Mouse (Mus musculus) embryonic facial prominence, embryonic 11.5 days (tissue): ENCODE data around the gene Plxna4. TPM values are rescaled to one million over a fixed set of nuclear protein-coding genes. Genes with fewer than 3 reads are reported as not detected.

ENCODE experiments used
- ATAC-seq: fragments of 200-750 bp; cut with Nextera tagmentation; replicated peaks from 2 replicates; pipeline ENCODE4 v1.8.0; 2017; ENCODE audit warnings: low read depth; ENCODE audit not compliant: insufficient number of reproducible peaks, low FRiP score, low TSS enrichment
- DNase-seq: peaks from one replicate; pipeline ENCODE4 v3.0.0-alpha.2; 2015; ENCODE audit warnings: low spot score
- H3K27ac ChIP-seq: fragments of 300-500 bp; sonication (generic); replicated peaks from 2 replicates; pipeline ENCODE4 v1.5.1; 2014; ENCODE audit warnings: mild to moderate bottlenecking, low read depth, low read length, control low read depth
- H3K27me3 ChIP-seq: fragments of 300-500 bp; sonication (generic); 2 replicates; pipeline ENCODE4 v1.6.1; 2014; ENCODE audit warnings: mild to moderate bottlenecking, low read length, moderate library complexity, mixed read lengths; ENCODE audit not compliant: control insufficient read depth, insufficient read depth
- H3K36me3 ChIP-seq: fragments of 300-500 bp; sonication (generic); replicated peaks from 2 replicates; pipeline ENCODE4 v1.6.1; 2014; ENCODE audit warnings: low read depth, mild to moderate bottlenecking, low read length, moderate library complexity, mixed read lengths; ENCODE audit not compliant: control insufficient read depth, insufficient read depth
- H3K4me1 ChIP-seq: fragments of 300-500 bp; sonication (generic); 2 replicates; pipeline ENCODE4 v1.6.1; 2014; ENCODE audit warnings: low read length, mixed read lengths; ENCODE audit not compliant: control insufficient read depth, insufficient read depth
- H3K4me2 ChIP-seq: fragments of 300-500 bp; sonication (generic); 2 replicates; pipeline ENCODE4 v1.6.1; 2014; ENCODE audit warnings: low read depth, mild to moderate bottlenecking, control low read depth, low read length, moderate library complexity
- H3K4me3 ChIP-seq: fragments of 300-500 bp; sonication (generic); 2 replicates; pipeline ENCODE4 v1.5.1; 2014; ENCODE audit warnings: low read depth, low read length, control low read depth
- H3K9ac ChIP-seq: fragments of 300-500 bp; sonication (generic); replicated peaks from 2 replicates; pipeline ENCODE4 v1.6.1; 2014; ENCODE audit warnings: mild to moderate bottlenecking, control low read depth, low read length
- H3K9me3 ChIP-seq: fragments of 300-500 bp; sonication (generic); replicated peaks from 2 replicates; pipeline ENCODE4 v1.6.1; 2016; ENCODE audit warnings: mild to moderate bottlenecking, low read length, inconsistent platforms, mixed read lengths; ENCODE audit not compliant: control insufficient read depth
- WGBS: fragments of 180-500 bp; shearing (Covaris S2); extraction: QIAGEN DNeasy Blood & Tissue Kit; methylation state at CpG from one replicate; pipeline ENCODE4 v1.1.7; 2014; 5-methylcytosine and 5-hydroxymethylcytosine counted together
- polyA plus RNA-seq: library from polyadenylated mRNA; unstranded; fragments of >200 nt; fragmentation: Nextera tagmentation; extraction: Ambion mirVana; gene quantifications from 2 replicates; pipeline ENCODE4 v1.2.1, GENCODE M21; 2014

Plxna4 gene
- polyA plus RNA-seq, 1 experiment from 2014 or later, result 3.2 TPM

DNA sequence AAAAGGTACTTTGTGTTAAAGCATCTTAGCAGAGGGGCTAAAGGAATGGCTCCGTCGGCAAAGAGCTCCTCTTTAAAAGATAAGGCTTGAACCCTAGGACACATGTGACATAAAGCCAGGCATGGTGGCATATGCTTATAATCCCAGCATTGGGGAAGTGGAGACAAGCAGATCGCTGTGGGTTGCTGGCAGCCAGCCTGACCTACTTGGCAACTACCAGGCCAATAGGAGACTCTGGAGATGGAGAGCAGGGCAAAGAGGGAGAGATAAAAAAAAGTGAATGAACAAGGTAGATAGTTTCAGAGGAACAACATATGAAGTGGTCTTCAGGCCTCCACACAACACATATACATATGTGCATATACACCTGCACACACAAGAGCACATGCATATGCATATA, 189.7 kb downstream of the Plxna4 start:
- Histone ChIP-seq H3K27me3 (no peaks in the 10 kb centered on the region), H3K9ac (no peak overlapping the region), H3K4me1 (no peaks in the 10 kb centered on the region), H3K4me3 (no peak overlapping the region), H3K36me3 (no peaks in the 10 kb centered on the region), H3K9me3 (no peaks in the 10 kb centered on the region), H3K27ac (no peak overlapping the region), H3K4me2 (no peak overlapping the region)
- ATAC-seq (no peak), DNase-seq (no peak)
- WGBS, result 84% methylated on average over 3 of the region's 3 CpGs

DNA sequence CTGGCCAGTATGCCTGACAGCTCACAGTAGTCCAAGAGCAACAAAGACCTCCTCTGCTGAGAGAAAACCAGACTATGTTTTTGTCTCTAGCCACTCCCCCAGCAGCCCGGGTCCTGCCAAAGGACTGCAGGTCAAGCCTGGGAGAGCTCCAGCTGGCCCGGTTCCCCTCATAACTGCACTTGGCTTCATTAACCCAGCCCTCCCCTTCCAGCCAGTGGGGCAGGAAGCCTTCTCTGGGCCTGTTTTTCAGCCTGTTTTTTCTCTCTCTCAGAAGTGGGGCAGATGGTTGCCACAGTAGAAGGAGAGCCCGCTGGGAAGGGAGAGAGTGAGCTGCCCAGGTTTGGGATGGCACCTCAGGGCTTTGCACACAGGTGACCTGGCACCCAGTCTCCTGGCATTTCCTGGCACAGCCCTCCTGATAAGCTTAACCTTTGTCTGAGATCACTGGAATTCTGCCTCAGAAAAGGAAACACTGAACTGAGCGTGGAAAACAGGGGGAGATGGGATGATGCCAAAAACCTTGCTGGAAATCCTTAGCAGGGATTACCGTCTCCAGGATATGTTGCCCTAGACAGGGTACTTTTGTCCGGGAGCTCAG, 190.8 kb downstream of the Plxna4 start:
- Histone ChIP-seq H3K9ac (no peak overlapping the region), H3K4me1 (no peaks in the 10 kb centered on the region), H3K27me3 (no peaks in the 10 kb centered on the region), H3K4me2 (no peak overlapping the region), H3K4me3 (no peak overlapping the region), H3K9me3 (no peaks in the 10 kb centered on the region), H3K27ac (no peak overlapping the region), H3K36me3 (no peaks in the 10 kb centered on the region)
- 50% methylated on average over 6 of the region's 6 CpGs for WGBS
- ATAC-seq (no peak), DNase-seq (no peak)

DNA sequence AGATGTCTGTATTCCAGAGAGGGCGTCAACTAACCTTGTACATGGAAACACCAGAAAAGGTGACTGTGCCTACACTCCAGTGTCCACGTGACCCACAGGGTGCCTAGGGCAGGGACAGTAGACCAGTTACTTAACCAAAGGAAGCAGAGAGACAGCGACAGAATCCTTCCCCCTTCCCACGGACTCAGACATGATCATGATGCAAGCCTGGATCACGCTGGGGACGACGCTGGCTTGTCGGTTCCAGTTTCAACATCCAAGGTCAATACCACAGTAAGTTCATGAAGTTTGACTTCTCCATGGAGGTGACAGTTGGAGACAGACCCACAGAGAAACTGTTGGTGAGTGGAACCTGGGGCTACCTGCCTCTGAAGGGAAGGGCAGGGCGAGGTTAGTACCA, 192.6 kb downstream of the Plxna4 start:
- no peak for ATAC-seq
- 90% methylated on average over 9 of the region's 9 CpGs for WGBS

GRCm38 (mm10) chr6:32392262-32392661, 195.7 kb downstream of the Plxna4 start:
- WGBS, result 73% methylated on average over 2 of the region's 2 CpGs
- no peak overlapping the region for H3K9ac ChIP-seq
- H3K27ac ChIP-seq, result no peak overlapping the region
- H3K27me3 ChIP-seq, result no peaks in the 10 kb centered on the region
- DNase-seq (no peak), ATAC-seq (no peak)
- no peak overlapping the region for H3K4me2 ChIP-seq
- no peaks in the 10 kb centered on the region for H3K36me3 ChIP-seq
- H3K4me3 ChIP-seq, result no peak overlapping the region
- H3K9me3 ChIP-seq, result no peaks in the 10 kb centered on the region
- no peaks in the 10 kb centered on the region for H3K4me1 ChIP-seq

More for the DNA sequence above, 192.6 kb downstream of the Plxna4 start:
- no peaks in the 10 kb centered on the region for H3K27me3 ChIP-seq
- no peaks in the 10 kb centered on the region for H3K9me3 ChIP-seq
- H3K4me1 ChIP-seq, result no peaks in the 10 kb centered on the region
- no peak overlapping the region for H3K27ac ChIP-seq
- DNase-seq, result no peak
- no peak overlapping the region for H3K4me2 ChIP-seq
- no peak overlapping the region for H3K9ac ChIP-seq
- H3K36me3 ChIP-seq, result no peaks in the 10 kb centered on the region
- H3K4me3 ChIP-seq, result no peak overlapping the region

GRCm38 (mm10) chr6:32388276-32388675, 199.7 kb downstream of the Plxna4 start:
- DNase-seq (no peak), ATAC-seq (no peak)
- H3K36me3 ChIP-seq, result no peaks in the 10 kb centered on the region
- no peak overlapping the region for H3K27ac ChIP-seq
- H3K27me3 ChIP-seq, result no peaks in the 10 kb centered on the region
- H3K9ac ChIP-seq, result no peak overlapping the region
- H3K4me2 ChIP-seq, result no peak overlapping the region
- H3K4me3 ChIP-seq, result no peak overlapping the region
- H3K4me1 ChIP-seq, result no peaks in the 10 kb centered on the region
- no peaks in the 10 kb centered on the region for H3K9me3 ChIP-seq
- WGBS, result 53% methylated on average over 1 of the region's 1 CpGs

- H3K27me3 ChIP-seq, result no peaks in the 10 kb centered on the region
- H3K4me1 ChIP-seq, result no peaks in the 10 kb centered on the region
- no peaks in the 10 kb centered on the region for H3K9me3 ChIP-seq
- H3K9ac ChIP-seq, result no peak overlapping the region
- no peaks in the 10 kb centered on the region for H3K36me3 ChIP-seq
- H3K27ac ChIP-seq, result no peak overlapping the region
- 91% methylated on average over 2 of the region's 2 CpGs for WGBS
- ATAC-seq, result no peak
- no peak overlapping the region for H3K4me2 ChIP-seq
- no peak for DNase-seq
- H3K4me3 ChIP-seq, result no peak overlapping the region
Measured at GRCm38 (mm10) chr6:32386915-32387314, 201.1 kb downstream of the Plxna4 start.

GRCm38 (mm10) chr6:32384937-32385336, 203.1 kb downstream of the Plxna4 start:
- H3K9ac ChIP-seq, result no peak overlapping the region
- H3K9me3 ChIP-seq, result no peaks in the 10 kb centered on the region
- 54% methylated on average over 8 of the region's 8 CpGs for WGBS
- ATAC-seq (no peak), DNase-seq (no peak)
- H3K27me3 ChIP-seq, result no peaks in the 10 kb centered on the region
- H3K27ac ChIP-seq, result no peak overlapping the region
- no peak overlapping the region for H3K4me3 ChIP-seq
- H3K36me3 ChIP-seq, result no peaks in the 10 kb centered on the region
- H3K4me1 ChIP-seq, result no peaks in the 10 kb centered on the region
- H3K4me2 ChIP-seq, result no peak overlapping the region

DNA sequence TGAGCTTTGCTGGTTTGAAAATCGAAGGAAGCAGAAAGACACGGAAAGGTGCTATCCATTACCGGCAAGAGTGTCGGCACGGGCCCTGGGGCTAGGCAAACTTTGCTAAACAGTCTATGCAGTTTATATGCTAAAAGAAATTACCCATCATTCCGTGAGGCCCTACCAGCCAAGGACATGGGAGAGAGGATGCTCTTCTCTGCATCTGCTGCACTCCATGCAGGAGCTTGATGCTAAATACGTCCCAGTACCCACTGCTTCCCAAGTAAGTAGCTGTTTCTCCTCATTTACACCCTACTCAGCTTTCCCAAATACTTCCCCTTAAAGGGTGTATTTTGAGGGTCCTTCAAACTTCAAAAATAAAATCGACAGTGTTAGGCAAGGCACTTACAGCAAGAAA, 203.6 kb downstream of the Plxna4 start:
- no peaks in the 10 kb centered on the region for H3K36me3 ChIP-seq
- H3K27ac ChIP-seq, result no peak overlapping the region
- no peak for ATAC-seq
- WGBS, result 75% methylated on average over 8 of the region's 8 CpGs
- no peaks in the 10 kb centered on the region for H3K9me3 ChIP-seq
- H3K9ac ChIP-seq, result no peak overlapping the region
- no peak for DNase-seq
- no peak overlapping the region for H3K4me2 ChIP-seq
- no peak overlapping the region for H3K4me3 ChIP-seq
- no peaks in the 10 kb centered on the region for H3K4me1 ChIP-seq
- no peaks in the 10 kb centered on the region for H3K27me3 ChIP-seq
